8 mouse cellular contexts compared by ENCODE assay signal in the genomic region with DNA sequence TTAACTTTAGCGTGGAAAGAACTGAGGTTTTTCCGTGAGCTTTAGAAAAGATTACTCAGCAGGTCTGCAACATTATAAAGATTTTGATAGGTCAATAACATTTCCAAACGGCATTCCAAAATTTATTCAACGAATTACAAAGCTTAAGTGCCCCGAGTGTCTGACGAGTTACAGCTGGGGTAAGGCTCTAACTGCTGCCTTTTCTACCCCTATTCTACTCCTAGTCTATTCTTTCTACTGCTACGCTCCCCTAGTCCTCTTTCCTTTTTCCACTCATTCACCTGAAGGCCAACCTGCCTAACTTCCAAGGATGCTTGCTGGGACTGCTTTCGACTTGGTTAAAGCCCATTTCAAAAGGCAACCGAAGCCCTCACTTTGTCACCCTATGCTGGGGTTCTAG. TPM values are rescaled to one million over a fixed set of nuclear protein-coding genes. Genes with fewer than 3 reads are reported as not detected.
DNase-seq lines count a peak whose midpoint lies in the region; ATAC-seq and TF ChIP-seq lines count a peak whose summit lies in the region.

No protein-coding gene starts in this region.

- no peak for DNase-seq in heart, adult 2 months
- no peak for DNase-seq in heart, adult 11 months
- no peak for DNase-seq in thymus, adult 2 months
- no peak for DNase-seq in thymus, postnatal 36 days
- no peak for DNase-seq in liver, embryonic 11.5 days (ENCODE audit: low spot score)
- DNase-seq in right cerebral cortex, postnatal 25 days, result no peak
- DNase-seq in layer of hippocampus, adult 9-11 months, result no peak
- DNase-seq in adrenal gland, postnatal 36 days, result no peak

- no peaks in the 10 kb centered on the region for H3K79me2 ChIP-seq in heart, adult 2 months (replicated peaks; ENCODE audit: control insufficient read depth, insufficient read depth, low read length)

- TF ChIP-seq CTCF in heart, adult 2 months (IDR thresholded peaks at IDR 0.05), result no peak
- no peak for TF ChIP-seq CTCF in thymus, adult 2 months (IDR thresholded peaks at IDR 0.05; ENCODE audit: borderline replicate concordance, control insufficient read depth, extremely low read depth, insufficient read depth, low read length, poor library complexity)

- 0 out of 2 replicates have a peak, but pooled peaks have one; percentile 9 for ATAC-seq in liver, embryonic 11.5 days (replicated peaks; ENCODE audit: low FRiP score)

- peaks cover 2% of the 10 kb centered on the region for H3K4me1 ChIP-seq in heart, adult 2 months (ENCODE audit: control insufficient read depth, insufficient read depth, low read length)
- peaks cover 5% of the 10 kb centered on the region for H3K4me1 ChIP-seq in thymus, adult 2 months (replicated peaks; ENCODE audit: control insufficient read depth, insufficient read depth, low read length)
- peaks cover 3% of the 10 kb centered on the region; the same call in 1 of the 2 replicates for H3K4me1 ChIP-seq in liver, embryonic 11.5 days (replicated peaks; ENCODE audit: control insufficient read depth, insufficient read depth, low read length)

- intact Hi-C loops in heart, adult 2 months (cut with DNase I), result loop anchor here (2.0 to 5.0 kb wide), 2 partner anchors 66 to 152 kb away; partner anchors contain the start of gene Ppig

- WGBS in heart, adult 2 months, result 21% methylated on average over 9 of the region's 9 CpGs
- 34% methylated on average over 9 of the region's 9 CpGs for WGBS in thymus, adult 2 months
- 35% methylated on average over 9 of the region's 9 CpGs for WGBS in liver, embryonic 11.5 days

- H3K9ac ChIP-seq in heart, adult 2 months (ENCODE audit: low read depth, low read length), result peak overlapping the region; percentile 61
- peak overlapping the region; percentile 68 for H3K9ac ChIP-seq in liver, embryonic 11.5 days (ENCODE audit: low read depth, low read length)

- TF ChIP-seq POLR2A in heart, adult 2 months (IDR thresholded peaks at IDR 0.05; ENCODE audit: insufficient read depth, low read depth, low read length), result no peak
- TF ChIP-seq POLR2A in thymus, adult 2 months (IDR thresholded peaks at IDR 0.05; ENCODE audit: control insufficient read depth, extremely low read depth, insufficient read depth, low read length, poor library complexity), result no peak

- TF ChIP-seq EP300 in heart, adult 2 months (IDR thresholded peaks at IDR 0.05; ENCODE audit: insufficient read depth, low read depth, low read length), result no peak

- no peaks in the 10 kb centered on the region for H3K9me3 ChIP-seq in liver, embryonic 11.5 days (ENCODE audit: control insufficient read depth, low read length)

- H3K4me2 ChIP-seq in liver, embryonic 11.5 days, result peak overlapping the region; percentile 79

- peak overlapping the region; percentile 84 for H3K27ac ChIP-seq in heart, adult 2 months
- no peak overlapping the region for H3K27ac ChIP-seq in thymus, adult 2 months (ENCODE audit: control insufficient read depth, insufficient read depth, low read length)
- H3K27ac ChIP-seq in liver, embryonic 11.5 days (ENCODE audit: low read depth, low read length), result no peak overlapping the region

- H3K4me3 ChIP-seq in heart, adult 2 months, result peak overlapping the region; percentile 86
- H3K4me3 ChIP-seq in thymus, adult 2 months (ENCODE audit: control insufficient read depth, insufficient read depth, low read length), result peak overlapping the region; percentile 73
- H3K4me3 ChIP-seq in liver, embryonic 11.5 days (ENCODE audit: low read depth, low read length), result peak overlapping the region; percentile 60

- peaks cover 4% of the 10 kb centered on the region for H3K36me3 ChIP-seq in heart, adult 2 months (ENCODE audit: control insufficient read depth, insufficient read depth, low read length)
- no peaks in the 10 kb centered on the region; the same call in 1 of the 2 replicates for H3K36me3 ChIP-seq in thymus, adult 2 months (ENCODE audit: control insufficient read depth, insufficient read depth, low read length)
- peaks cover 2% of the 10 kb centered on the region; the same call in 1 of the 2 replicates for H3K36me3 ChIP-seq in liver, embryonic 11.5 days (ENCODE audit: control insufficient read depth, insufficient read depth, low read length)

- H3K27me3 ChIP-seq in heart, adult 2 months (ENCODE audit: control insufficient read depth, insufficient read depth, low read length), result no peaks in the 10 kb centered on the region
- H3K27me3 ChIP-seq in thymus, adult 2 months (ENCODE audit: control insufficient read depth, insufficient read depth, low read length), result no peaks in the 10 kb centered on the region
- H3K27me3 ChIP-seq in liver, embryonic 11.5 days (replicated peaks; ENCODE audit: control insufficient read depth, insufficient read depth, low read length), result no peaks in the 10 kb centered on the region

RNA-seq across cellular contexts. Expression of gene Ccdc173, which starts 0.4 kb away (rescaled TPM):
- total RNA-seq in heart, adult 2 months (2021), result under 1 TPM; 0.59 to 0.65 TPM
- polyA plus RNA-seq in heart, adult 2 months (2012; rRNA removed), result 0.12 and 0.23 TPM in 2 replicates
- polyA plus RNA-seq in thymus, adult 2 months (2012; rRNA removed), result 0.26 and 0.43 TPM in 2 replicates
- 1.2 and 1.4 TPM in 2 replicates for polyA plus RNA-seq in liver, embryonic 11.5 days (2014; fragmentation: Nextera tagmentation; extraction: Ambion mirVana)
- 1 to 10 TPM; 1.3 to 2.0 TPM for total RNA-seq in adrenal gland, postnatal 36 days (2021)

RNA-seq across cellular contexts. Expression of gene Phospho2, which starts 0.4 kb away (rescaled TPM):
- 10 to 100 TPM; 25.3 to 26.8 TPM for total RNA-seq in heart, adult 2 months (2021)
- 14.5 and 18.2 TPM in 2 replicates for polyA plus RNA-seq in heart, adult 2 months (2012; rRNA removed)
- polyA plus RNA-seq in thymus, adult 2 months (2012; rRNA removed), result 87.1 and 106 TPM in 2 replicates
- 24.9 and 25.2 TPM in 2 replicates for polyA plus RNA-seq in liver, embryonic 11.5 days (2014; fragmentation: Nextera tagmentation; extraction: Ambion mirVana)
- total RNA-seq in adrenal gland, postnatal 36 days (2021), result 10 to 100 TPM; 22.9 to 26.0 TPM

RNA-seq across cellular contexts. Expression of gene Klhl23, which starts 32.8 kb away (rescaled TPM):
- total RNA-seq in heart, adult 2 months (2021), result 10 to 100 TPM; 31.8 to 32.3 TPM
- polyA plus RNA-seq in heart, adult 2 months (2012; rRNA removed), result 10.3 and 24.2 TPM in 2 replicates
- 2.5 and 3.4 TPM in 2 replicates for polyA plus RNA-seq in thymus, adult 2 months (2012; rRNA removed)
- 44.9 and 47.7 TPM in 2 replicates for polyA plus RNA-seq in liver, embryonic 11.5 days (2014; fragmentation: Nextera tagmentation; extraction: Ambion mirVana)
- 10 to 100 TPM in 1 of 2 experiments, 1 to 10 TPM in 1; 9.1 to 12.5 TPM for total RNA-seq in adrenal gland, postnatal 36 days (2021)
